Mouse (Mus musculus): Measurements from ENCODE around the gene Gm13283. TPM values are rescaled to one million over a fixed set of nuclear protein-coding genes. Genes with fewer than 3 reads are reported as not detected.
A peak's percentile ranks its signal among the peaks of the same experiment; 100 is the strongest.
"Not testable (repeated sequence)": the region's sequence is repeated elsewhere in the genome, so short reads cannot be mapped to it uniquely, and the experiment has no call there.

Gene Gm13283
- total RNA-seq, 4 experiments from 2014 or later: not detected

- peak; percentile 68 for DNase-seq
Observed at GRCm38 (mm10) chr4:88763384-88764018, 3.6 kb downstream of the Gm13283 start.

DNA sequence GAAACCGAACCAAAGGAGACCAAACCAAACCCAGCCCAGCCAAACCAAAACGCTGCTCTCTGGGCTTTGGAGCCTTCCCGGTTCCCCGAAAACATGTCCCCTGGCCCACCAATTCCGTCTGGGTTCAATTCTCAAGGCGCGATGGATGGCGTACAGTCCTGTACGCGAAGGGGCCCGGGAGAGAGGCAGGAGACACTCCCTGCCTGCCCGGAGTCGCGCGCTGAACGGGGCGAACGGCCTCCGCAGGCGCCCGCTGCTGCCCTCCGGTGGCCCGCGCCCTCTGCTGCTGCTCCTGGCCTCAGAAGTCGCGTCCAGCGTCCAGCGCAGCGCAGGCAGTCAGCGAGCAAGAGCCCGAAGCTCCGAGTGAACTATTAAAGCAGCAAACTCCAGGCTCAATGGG is 13.6 kb downstream of the Gm13283 start, which contains the start of gene Gm13290:
Gene Gm13290 (plus strand): TSS at position 301 of the 400 bp plus-strand sequence.
- not testable (repeated sequence) for DNase-seq

DNA sequence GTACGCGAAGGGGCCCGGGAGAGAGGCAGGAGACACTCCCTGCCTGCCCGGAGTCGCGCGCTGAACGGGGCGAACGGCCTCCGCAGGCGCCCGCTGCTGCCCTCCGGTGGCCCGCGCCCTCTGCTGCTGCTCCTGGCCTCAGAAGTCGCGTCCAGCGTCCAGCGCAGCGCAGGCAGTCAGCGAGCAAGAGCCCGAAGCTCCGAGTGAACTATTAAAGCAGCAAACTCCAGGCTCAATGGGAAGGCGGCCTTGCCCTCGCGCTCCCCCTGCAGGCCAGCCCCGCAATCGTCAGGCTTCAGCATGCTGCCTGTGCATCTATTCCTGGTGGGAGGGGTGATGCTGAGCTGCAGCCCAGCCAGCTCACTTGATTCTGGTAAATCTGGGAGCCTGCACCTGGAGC is 16.7 kb downstream of the Gm13283 start, which contains the start of gene Gm13289:
Gene Gm13289 (plus strand): TSS at position 301 of the 400 bp plus-strand sequence.
- not testable (repeated sequence) for DNase-seq

DNA sequence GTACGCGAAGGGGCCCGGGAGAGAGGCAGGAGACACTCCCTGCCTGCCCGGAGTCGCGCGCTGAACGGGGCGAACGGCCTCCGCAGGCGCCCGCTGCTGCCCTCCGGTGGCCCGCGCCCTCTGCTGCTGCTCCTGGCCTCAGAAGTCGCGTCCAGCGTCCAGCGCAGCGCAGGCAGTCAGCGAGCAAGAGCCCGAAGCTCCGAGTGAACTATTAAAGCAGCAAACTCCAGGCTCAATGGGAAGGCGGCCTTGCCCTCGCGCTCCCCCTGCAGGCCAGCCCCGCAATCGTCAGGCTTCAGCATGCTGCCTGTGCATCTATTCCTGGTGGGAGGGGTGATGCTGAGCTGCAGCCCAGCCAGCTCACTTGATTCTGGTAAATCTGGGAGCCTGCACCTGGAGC is 19.6 kb downstream of the Gm13283 start, which contains the start of gene Gm13272:
Gene Gm13272 (plus strand): TSS at position 301 of the 400 bp plus-strand sequence.
- DNase-seq: not testable (repeated sequence)

- not testable (repeated sequence) for DNase-seq
Observed at GRCm38 (mm10) chr4:88780320-88780719, 20.4 kb downstream of the Gm13283 start.

DNA sequence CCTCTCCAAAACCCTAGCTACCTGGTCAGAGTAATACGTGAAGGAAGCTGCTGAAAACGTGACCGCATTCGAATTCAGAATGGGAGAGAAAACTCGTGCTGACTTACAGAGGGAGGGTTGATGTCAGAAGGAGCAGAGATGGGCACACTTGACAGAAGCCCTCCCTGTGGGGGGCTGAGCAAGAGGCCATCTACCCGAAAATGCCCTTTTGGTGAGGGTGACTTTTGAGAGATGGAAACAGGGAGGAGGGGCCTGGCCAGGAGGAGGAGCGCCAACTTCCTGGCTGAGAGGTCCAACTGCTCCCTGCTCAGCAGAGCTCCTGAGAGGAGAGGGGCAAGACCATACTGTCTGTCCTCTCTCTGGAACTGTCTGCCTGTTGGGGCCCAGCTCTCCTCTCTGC is 21.9 kb downstream of the Gm13283 start, which contains the start of gene Ifnz:
Gene Ifnz (plus strand): TSS at position 301 of the 400 bp plus-strand sequence.
- DNase-seq: not testable (repeated sequence)

- not testable (repeated sequence) for DNase-seq
Observed at GRCm38 (mm10) chr4:88782335-88782734, 22.4 kb downstream of the Gm13283 start.

DNA sequence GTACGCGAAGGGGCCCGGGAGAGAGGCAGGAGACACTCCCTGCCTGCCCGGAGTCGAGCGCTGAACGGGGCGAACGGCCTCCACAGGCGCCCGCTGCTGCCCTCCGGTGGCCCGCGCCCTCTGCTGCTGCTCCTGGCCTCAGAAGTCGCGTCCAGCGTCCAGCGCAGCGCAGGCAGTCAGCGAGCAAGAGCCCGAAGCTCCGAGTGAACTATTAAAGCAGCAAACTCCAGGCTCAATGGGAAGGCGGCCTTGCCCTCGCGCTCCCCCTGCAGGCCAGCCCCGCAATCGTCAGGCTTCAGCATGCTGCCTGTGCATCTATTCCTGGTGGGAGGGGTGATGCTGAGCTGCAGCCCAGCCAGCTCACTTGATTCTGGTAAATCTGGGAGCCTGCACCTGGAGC is 25.5 kb downstream of the Gm13283 start, which contains the start of gene Gm13276:
Gene Gm13276 (plus strand): TSS at position 301 of the 400 bp plus-strand sequence.
- not testable (repeated sequence) for DNase-seq

DNA sequence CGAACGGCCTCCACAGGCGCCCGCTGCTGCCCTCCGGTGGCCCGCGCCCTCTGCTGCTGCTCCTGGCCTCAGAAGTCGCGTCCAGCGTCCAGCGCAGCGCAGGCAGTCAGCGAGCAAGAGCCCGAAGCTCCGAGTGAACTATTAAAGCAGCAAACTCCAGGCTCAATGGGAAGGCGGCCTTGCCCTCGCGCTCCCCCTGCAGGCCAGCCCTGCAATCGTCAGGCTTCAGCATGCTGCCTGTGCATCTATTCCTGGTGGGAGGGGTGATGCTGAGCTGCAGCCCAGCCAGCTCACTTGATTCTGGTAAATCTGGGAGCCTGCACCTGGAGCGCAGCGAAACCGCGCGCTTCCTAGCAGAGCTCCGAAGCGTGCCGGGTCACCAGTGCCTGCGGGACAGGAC is 28.5 kb downstream of the Gm13283 start, which contains the start of gene Gm13277:
Gene Gm13277 (plus strand): TSS at position 231 of the 400 bp plus-strand sequence.
- DNase-seq: peak; percentile 65

DNA sequence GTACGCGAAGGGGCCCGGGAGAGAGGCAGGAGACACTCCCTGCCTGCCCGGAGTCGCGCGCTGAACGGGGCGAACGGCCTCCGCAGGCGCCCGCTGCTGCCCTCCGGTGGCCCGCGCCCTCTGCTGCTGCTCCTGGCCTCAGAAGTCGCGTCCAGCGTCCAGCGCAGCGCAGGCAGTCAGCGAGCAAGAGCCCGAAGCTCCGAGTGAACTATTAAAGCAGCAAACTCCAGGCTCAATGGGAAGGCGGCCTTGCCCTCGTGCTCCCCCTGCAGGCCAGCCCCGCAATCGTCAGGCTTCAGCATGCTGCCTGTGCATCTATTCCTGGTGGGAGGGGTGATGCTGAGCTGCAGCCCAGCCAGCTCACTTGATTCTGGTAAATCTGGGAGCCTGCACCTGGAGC is 31.3 kb downstream of the Gm13283 start, which contains the start of gene Gm13278:
Gene Gm13278 (plus strand): TSS at position 301 of the 400 bp plus-strand sequence.
- not testable (repeated sequence) for DNase-seq

- peak; percentile 71 for DNase-seq
Observed at GRCm38 (mm10) chr4:88793936-88794675, 34.2 kb downstream of the Gm13283 start, which contains the start of gene Gm13275. Gm13275 (plus strand) TSS chr4:88794487.

DNA sequence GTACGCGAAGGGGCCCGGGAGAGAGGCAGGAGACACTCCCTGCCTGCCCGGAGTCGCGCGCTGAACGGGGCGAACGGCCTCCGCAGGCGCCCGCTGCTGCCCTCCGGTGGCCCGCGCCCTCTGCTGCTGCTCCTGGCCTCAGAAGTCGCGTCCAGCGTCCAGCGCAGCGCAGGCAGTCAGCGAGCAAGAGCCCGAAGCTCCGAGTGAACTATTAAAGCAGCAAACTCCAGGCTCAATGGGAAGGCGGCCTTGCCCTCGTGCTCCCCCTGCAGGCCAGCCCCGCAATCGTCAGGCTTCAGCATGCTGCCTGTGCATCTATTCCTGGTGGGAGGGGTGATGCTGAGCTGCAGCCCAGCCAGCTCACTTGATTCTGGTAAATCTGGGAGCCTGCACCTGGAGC is 37.2 kb downstream of the Gm13283 start, which contains the start of gene Gm13279:
Gene Gm13279 (plus strand): TSS at position 301 of the 400 bp plus-strand sequence.
- not testable (repeated sequence) for DNase-seq

DNA sequence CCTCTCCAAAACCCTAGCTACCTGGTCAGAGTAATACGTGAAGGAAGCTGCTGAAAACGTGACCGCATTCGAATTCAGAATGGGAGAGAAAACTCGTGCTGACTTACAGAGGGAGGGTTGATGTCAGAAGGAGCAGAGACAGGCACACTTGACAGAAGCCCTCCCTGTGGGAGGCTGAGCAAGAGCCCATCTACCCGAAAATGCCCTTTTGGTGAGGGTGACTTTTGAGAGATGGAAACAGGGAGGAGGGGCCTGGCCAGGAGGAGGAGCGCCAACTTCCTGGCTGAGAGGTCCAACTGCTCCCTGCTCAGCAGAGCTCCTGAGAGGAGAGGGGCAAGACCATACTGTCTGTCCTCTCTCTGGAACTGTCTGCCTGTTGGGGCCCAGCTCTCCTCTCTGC is 39.4 kb downstream of the Gm13283 start, which contains the start of gene Gm13285:
Gene Gm13285 (plus strand): TSS at position 301 of the 400 bp plus-strand sequence.
- DNase-seq: not testable (repeated sequence)

- DNase-seq: not testable (repeated sequence)
Observed at GRCm38 (mm10) chr4:88802954-88803353, 43.0 kb downstream of the Gm13283 start, which contains the start of gene Gm13287. Gm13287 (plus strand) TSS chr4:88803254.

DNA sequence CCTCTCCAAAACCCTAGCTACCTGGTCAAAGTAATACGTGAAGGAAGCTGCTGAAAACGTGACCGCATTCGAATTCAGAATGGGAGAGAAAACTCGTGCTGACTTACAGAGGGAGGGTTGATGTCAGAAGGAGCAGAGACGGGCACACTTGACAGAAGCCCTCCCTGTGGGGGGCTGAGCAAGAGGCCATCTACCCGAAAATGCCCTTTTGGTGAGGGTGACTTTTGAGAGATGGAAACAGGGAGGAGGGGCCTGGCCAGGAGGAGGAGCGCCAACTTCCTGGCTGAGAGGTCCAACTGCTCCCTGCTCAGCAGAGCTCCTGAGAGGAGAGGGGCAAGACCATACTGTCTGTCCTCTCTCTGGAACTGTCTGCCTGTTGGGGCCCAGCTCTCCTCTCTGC is 45.3 kb downstream of the Gm13283 start, which contains the start of gene Gm13288:
Gene Gm13288 (plus strand): TSS at position 301 of the 400 bp plus-strand sequence.
- DNase-seq: not testable (repeated sequence)

DNA sequence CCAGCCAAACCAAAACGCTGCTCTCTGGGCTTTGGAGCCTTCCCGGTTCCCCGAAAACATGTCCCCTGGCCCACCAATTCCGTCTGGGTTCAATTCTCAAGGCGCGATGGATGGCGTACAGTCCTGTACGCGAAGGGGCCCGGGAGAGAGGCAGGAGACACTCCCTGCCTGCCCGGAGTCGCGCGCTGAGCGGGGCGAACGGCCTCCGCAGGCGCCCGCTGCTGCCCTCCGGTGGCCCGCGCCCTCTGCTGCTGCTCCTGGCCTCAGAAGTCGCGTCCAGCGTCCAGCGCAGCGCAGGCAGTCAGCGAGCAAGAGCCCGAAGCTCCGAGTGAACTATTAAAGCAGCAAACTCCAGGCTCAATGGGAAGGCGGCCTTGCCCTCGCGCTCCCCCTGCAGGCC is 45.8 kb downstream of the Gm13283 start:
- peak; percentile 21 for DNase-seq

Other genes starting within 250 kb of the Gm13283 start
- gene Ifnb1, start 237.3 kb upstream of the Gm13283 start, total RNA-seq (2022): not detected
- gene Ifna15, start 201.9 kb upstream of the Gm13283 start, total RNA-seq (2022): not detected
- gene Ifna14, start 188.3 kb upstream of the Gm13283 start, total RNA-seq (2022): not detected
- not detected for gene Ifna9, start 167.7 kb upstream of the Gm13283 start, total RNA-seq (2022)
- not detected for gene Ifna12, start 156.7 kb upstream of the Gm13283 start, total RNA-seq (2022)
- not detected for gene C87499, start 125.7 kb upstream of the Gm13283 start, total RNA-seq (2022)
- gene Ifna13, start 115.7 kb upstream of the Gm13283 start, total RNA-seq (2022): not detected
- not detected for gene Ifna16, start 83.2 kb upstream of the Gm13283 start, total RNA-seq (2022)
- gene Ifna2, start 76.2 kb upstream of the Gm13283 start, total RNA-seq (2022): not detected
- not detected for gene Ifnab, start 68.8 kb upstream of the Gm13283 start, total RNA-seq (2022)
- under 1 TPM; 0.67 to 0.92 (median 0.73) TPM for gene Gm26566, start 38.3 kb upstream of the Gm13283 start, total RNA-seq (2022)
- 100 to 1,000 TPM in 1 of 4 experiments, 10 to 100 TPM in 3; 76.7 to 100 (median 91.0) TPM for gene Klhl9, start 37.7 kb upstream of the Gm13283 start, total RNA-seq (2022)
- gene Gm13271, start 5.3 kb upstream of the Gm13283 start, total RNA-seq (2022): not detected
- under 1 TPM in 1 of 4 experiments, not detected in 3; 0.46 TPM for gene Gm13290, start 13.7 kb downstream of the Gm13283 start, total RNA-seq (2022)
- gene Gm13289, start 16.8 kb downstream of the Gm13283 start, total RNA-seq (2022): not detected
- gene Gm13272, start 19.7 kb downstream of the Gm13283 start, total RNA-seq (2022): not detected
- gene Ifnz, start 22.0 kb downstream of the Gm13283 start, total RNA-seq (2022): under 1 TPM in 1 of 4 experiments, not detected in 3; 0.49 TPM
- not detected for gene Gm13276, start 25.6 kb downstream of the Gm13283 start, total RNA-seq (2022)
- not detected for gene Gm13277, start 28.5 kb downstream of the Gm13283 start, total RNA-seq (2022)
- gene Gm13278, start 31.4 kb downstream of the Gm13283 start, total RNA-seq (2022): not detected
- gene Gm13275, start 34.4 kb downstream of the Gm13283 start, total RNA-seq (2022): not detected
- not detected for gene Gm13279, start 37.3 kb downstream of the Gm13283 start, total RNA-seq (2022)
- under 1 TPM in 1 of 4 experiments, not detected in 3; 0.24 TPM for gene Gm13285, start 39.5 kb downstream of the Gm13283 start, total RNA-seq (2022)
- gene Gm13287, start 43.1 kb downstream of the Gm13283 start, total RNA-seq (2022): not detected
- not detected for gene Gm13288, start 45.4 kb downstream of the Gm13283 start, total RNA-seq (2022)
- not detected for gene Ifna7, start 56.1 kb downstream of the Gm13283 start, total RNA-seq (2022)
- gene Ifna11, start 59.8 kb downstream of the Gm13283 start, total RNA-seq (2022): not detected
- gene Ifna6, start 67.3 kb downstream of the Gm13283 start, total RNA-seq (2022): not detected
- gene Ifna5, start 75.4 kb downstream of the Gm13283 start, total RNA-seq (2022): not detected
- not detected for gene Ifna4, start 81.7 kb downstream of the Gm13283 start, total RNA-seq (2022)
- not detected for gene Ifna1, start 90.0 kb downstream of the Gm13283 start, total RNA-seq (2022)
- not detected for gene Ifne, start 120.1 kb downstream of the Gm13283 start, total RNA-seq (2022)